Mouse (Mus musculus) liver, adult 10 weeks (tissue): Measurements from ENCODE around the gene Tyro3. TPM values are rescaled to one million over a fixed set of nuclear protein-coding genes. Genes with fewer than 3 reads are reported as not detected.

Experiments used
- polyA plus RNA-seq: library from polyadenylated mRNA; stranded (reverse); fragments of 350-450 nt; fragmentation: Illumina TruSeq; extraction: RNeasy Lipid Tissue Mini Kit (QIAGEN cat#74804); gene quantifications from one replicate; pipeline ENCODE4 v1.2.3, GENCODE M21; 2014; ENCODE audit warnings: low read depth, low replicate concordance

The Tyro3 gene
- polyA plus RNA-seq, result 0.11 TPM

DNA sequence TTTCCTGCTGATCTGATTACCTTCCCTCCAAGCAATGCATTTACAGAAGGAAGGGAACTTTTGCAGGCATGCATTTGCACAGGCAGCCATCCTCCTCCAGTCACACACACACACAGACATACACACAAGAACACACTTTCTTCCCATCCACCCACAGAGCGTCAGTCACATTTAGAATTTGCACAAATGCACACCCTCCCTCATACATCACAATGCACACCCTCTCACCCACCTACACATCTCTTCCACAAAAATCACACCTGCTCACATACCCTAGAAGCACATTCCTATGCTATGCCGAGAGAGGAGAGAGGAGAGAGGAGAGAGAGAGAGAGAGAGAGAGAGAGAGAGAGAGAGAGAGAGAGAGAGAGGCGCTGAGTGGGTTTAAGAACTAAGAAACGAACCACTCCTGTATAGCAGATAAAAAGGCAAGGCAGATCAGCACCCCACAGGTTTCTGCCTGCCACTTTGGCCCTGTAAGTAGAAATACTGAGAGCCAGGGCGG lies at the start of gene Tyro3:
Gene Tyro3, plus strand, starts transcription at position 455 of the 505 bp plus-strand sequence.

DNA sequence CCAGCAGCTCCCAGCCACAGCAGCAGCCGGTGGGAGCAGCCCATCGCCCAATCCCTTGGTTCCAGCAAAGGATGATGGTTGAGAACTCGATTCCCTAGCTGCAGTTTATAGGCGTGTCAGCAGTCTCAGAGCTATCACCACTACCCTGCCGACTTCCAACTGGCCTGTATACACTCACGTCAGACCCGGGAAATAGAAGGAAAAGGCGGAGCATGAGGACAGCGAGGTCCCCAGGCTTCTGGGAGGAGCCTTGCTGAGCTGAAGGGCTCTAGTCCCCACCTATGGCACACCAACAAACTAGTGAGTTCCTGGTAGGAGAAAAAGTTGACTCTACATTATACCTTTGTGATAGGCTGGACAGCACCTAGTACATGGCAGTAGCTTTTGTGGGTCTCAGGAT lies 37.3 kb upstream of the Tyro3 start, which contains the start of gene Ltk:
Gene Ltk, minus strand, starts transcription at position 181 of the 400 bp plus-strand sequence.

DNA sequence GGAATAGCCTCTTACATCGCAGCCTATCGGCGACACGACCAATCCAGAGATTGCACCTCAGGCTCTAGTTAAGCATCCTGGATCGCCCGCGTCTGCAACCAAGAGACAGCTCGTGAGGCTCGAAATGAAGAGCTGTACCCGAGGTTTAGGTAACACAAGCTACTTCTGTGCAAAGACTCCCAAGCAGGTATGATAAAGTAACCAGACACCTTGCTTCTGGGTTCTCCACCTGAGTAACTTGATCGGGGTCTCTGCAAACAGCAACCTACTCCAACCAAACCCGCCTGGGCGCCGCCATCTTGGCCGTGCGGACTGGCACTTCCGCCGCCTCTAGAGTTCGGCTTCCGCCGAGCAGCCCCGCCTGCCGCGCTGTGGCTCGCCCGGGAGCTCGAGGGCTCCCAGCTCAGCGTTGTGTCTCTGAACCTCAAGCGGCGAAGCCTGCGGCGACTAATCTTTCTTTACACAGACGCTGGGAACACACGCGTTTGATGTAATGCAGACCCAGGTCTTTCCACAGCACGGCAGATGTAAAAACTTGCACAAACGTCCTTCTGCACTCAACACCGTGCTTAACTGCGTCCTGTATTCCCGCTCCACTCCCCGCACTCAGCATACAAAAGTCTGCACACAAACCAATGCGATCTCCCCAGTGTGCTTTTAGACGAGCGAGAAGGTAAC lies 10.2 kb upstream of the Tyro3 start, which contains the start of gene Rpap1:
Gene Rpap1, minus strand, starts transcription at position 332 of the 678 bp plus-strand sequence.

Other genes starting within 250 kb of the Tyro3 start
- 0.29 TPM for gene Nusap1, start 179.4 kb upstream of the Tyro3 start, polyA plus RNA-seq
- gene Oip5, start 179.3 kb upstream of the Tyro3 start, polyA plus RNA-seq, result 1.0 TPM
- gene Ndufaf1, start 134.9 kb upstream of the Tyro3 start, polyA plus RNA-seq, result 95.9 TPM
- gene Rtf1, start 122.7 kb upstream of the Tyro3 start, polyA plus RNA-seq, result 11.4 TPM
- gene Itpka, start 55.4 kb upstream of the Tyro3 start, polyA plus RNA-seq, result not detected
- not detected for gene Ltk, start 37.3 kb upstream of the Tyro3 start, polyA plus RNA-seq
- 0.29 TPM for gene Rpap1, start 10.2 kb upstream of the Tyro3 start, polyA plus RNA-seq
- gene Mga, start 99.5 kb downstream of the Tyro3 start, polyA plus RNA-seq, result 8.6 TPM
- 0.79 TPM for gene Mapkbp1, start 175.0 kb downstream of the Tyro3 start, polyA plus RNA-seq
- gene Jmjd7, start 229.8 kb downstream of the Tyro3 start, polyA plus RNA-seq, result 1.1 TPM
- gene Gm28042, start 229.8 kb downstream of the Tyro3 start, polyA plus RNA-seq, result not detected
- gene Pla2g4b, start 235.7 kb downstream of the Tyro3 start, polyA plus RNA-seq, result 0.21 TPM